18 mouse cellular contexts compared by ENCODE assay signal in the genomic region with DNA sequence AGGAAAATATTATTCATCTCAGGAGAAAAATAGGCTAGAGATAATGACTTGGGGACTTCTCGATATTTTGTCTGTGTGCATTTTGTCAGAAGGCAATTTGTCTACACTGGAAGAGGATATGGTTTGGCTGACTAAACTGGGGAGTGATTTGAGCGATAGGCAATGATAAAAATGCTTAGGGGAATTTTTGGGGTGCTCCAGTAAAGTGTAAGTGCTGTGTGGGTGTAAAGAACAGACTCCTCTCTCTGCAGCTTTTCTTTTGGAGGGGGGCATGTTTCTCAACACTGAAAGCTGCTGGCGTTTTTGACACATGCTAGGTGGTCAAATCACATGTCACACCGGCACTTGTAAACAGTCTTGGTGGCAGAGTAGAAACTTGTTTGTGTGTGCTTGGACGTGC.
"Had no signal": no experiment of that assay in that cellular context is flagged by ENCODE, and none has a peak within 500 bp of the region (broad histone marks: within the 10 kb centered on the region; RNA-seq: fewer than 3 reads in every experiment).

No protein-coding gene starts in this region.

- H3K27ac ChIP-seq: midbrain, embryonic 10.5 days; midbrain, embryonic 12.5 days; neural tube, embryonic 13.5 days; neural tube, embryonic 15.5 days had no signal

- DNase-seq: lung, embryonic 14.5 days; lung, postnatal 10 days; lung, postnatal 4 days; midbrain, embryonic 14.5 days; retina, postnatal 1 day; right cerebral cortex, adult 18-20 months; right cerebral cortex, postnatal 25 days; right cerebral cortex, postnatal 4 days; spleen, adult 18-20 months; thymus, adult 18-20 months; thymus, postnatal 14 days; thymus, postnatal 36 days had no signal

- H3K9me3 ChIP-seq: midbrain, embryonic 10.5 days; midbrain, embryonic 12.5 days; neural tube, embryonic 13.5 days; neural tube, embryonic 15.5 days had no signal

- H3K27me3 ChIP-seq: midbrain, embryonic 12.5 days; neural tube, embryonic 13.5 days; neural tube, embryonic 15.5 days had no signal

- ATAC-seq: midbrain, embryonic 16.5 days had no signal

- H3K4me1 ChIP-seq: midbrain, embryonic 10.5 days; midbrain, embryonic 12.5 days; neural tube, embryonic 13.5 days; neural tube, embryonic 15.5 days had no signal

- H3K4me3 ChIP-seq: midbrain, embryonic 10.5 days; midbrain, embryonic 12.5 days; myocyte; neural tube, embryonic 13.5 days; neural tube, embryonic 15.5 days had no signal

- H3K36me3 ChIP-seq: midbrain, embryonic 10.5 days; midbrain, embryonic 12.5 days; neural tube, embryonic 13.5 days; neural tube, embryonic 15.5 days had no signal
